Mouse (Mus musculus): ENCODE results near the gene Cacna1s. TPM values are rescaled to one million over a fixed set of nuclear protein-coding genes. Genes with fewer than 3 reads are reported as not detected.

Gene Cacna1s
- polyA plus RNA-seq, 1 experiment, result 3.4 TPM

GRCm38 (mm10) chr1:136141176-136141950 lies 88.8 kb downstream of the Cacna1s start:
- WGBS, result 85% methylated on average over 11 of the region's 11 CpGs
- no peaks in the 10 kb centered on the region for H3K27me3 ChIP-seq (ENCODE audit: control insufficient read depth, insufficient read depth, low read length)
- peaks cover 23% of the 10 kb centered on the region for H3K4me1 ChIP-seq (ENCODE audit: control insufficient read depth, insufficient read depth, insufficient read length, low read length)
- no peak overlapping the region for H3K4me3 ChIP-seq (ENCODE audit: low read depth, low read length)
- TF ChIP-seq CTCF (IDR thresholded peaks at IDR 0.05; ENCODE audit: extremely low read depth, insufficient read length, insufficient replicate concordance, low read depth, low read length) (no peak), POLR2A (IDR thresholded peaks at IDR 0.05; ENCODE audit: low read depth, low read length) (no peak)
- H3K27ac ChIP-seq (ENCODE audit: insufficient read depth, low read depth, low read length), result no peak overlapping the region
- H3K36me3 ChIP-seq (ENCODE audit: control insufficient read depth, insufficient read depth, low read length), result 0 out of 2 replicates have a peak, but pooled peaks cover 6% of the 10 kb centered on the region

DNA sequence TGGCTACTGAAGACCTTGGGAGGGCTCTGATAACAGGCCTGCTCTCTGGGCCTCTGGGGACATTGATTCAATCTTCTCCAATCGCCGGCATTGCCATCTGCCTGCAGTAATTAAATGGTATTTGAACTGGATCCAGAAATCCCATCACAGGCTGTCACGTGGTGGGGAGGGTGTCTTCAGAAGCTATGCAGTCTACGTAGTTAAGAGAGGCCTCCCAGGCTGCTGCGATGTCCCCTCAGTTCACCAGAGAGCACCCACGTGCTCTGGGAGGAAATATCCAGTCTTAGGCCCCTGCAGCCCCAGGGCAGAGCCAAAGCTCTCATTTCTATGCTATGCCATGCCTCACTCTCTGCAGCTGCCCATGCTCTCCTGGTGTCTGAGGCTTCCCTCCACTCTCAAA lies 89.8 kb downstream of the Cacna1s start:
- H3K4me1 ChIP-seq (ENCODE audit: control insufficient read depth, insufficient read depth, insufficient read length, low read length), result peaks cover 15% of the 10 kb centered on the region
- TF ChIP-seq POLR2A (IDR thresholded peaks at IDR 0.05; ENCODE audit: low read depth, low read length) (no peak), CTCF (IDR thresholded peaks at IDR 0.05; ENCODE audit: extremely low read depth, insufficient read length, insufficient replicate concordance, low read depth, low read length) (no peak)
- peaks cover 10% of the 10 kb centered on the region for H3K36me3 ChIP-seq (ENCODE audit: control insufficient read depth, insufficient read depth, low read length)
- 51% methylated on average over 6 of the region's 6 CpGs for WGBS
- H3K4me3 ChIP-seq (ENCODE audit: low read depth, low read length), result no peak overlapping the region
- no peaks in the 10 kb centered on the region for H3K27me3 ChIP-seq (ENCODE audit: control insufficient read depth, insufficient read depth, low read length)
- no peak overlapping the region for H3K27ac ChIP-seq (ENCODE audit: insufficient read depth, low read depth, low read length)

- H3K4me3 ChIP-seq (ENCODE audit: low read depth, low read length), result no peak overlapping the region
- 94% methylated on average over 10 of the region's 10 CpGs for WGBS
- H3K36me3 ChIP-seq (ENCODE audit: control insufficient read depth, insufficient read depth, low read length), result peaks cover 22% of the 10 kb centered on the region
- H3K27ac ChIP-seq (ENCODE audit: insufficient read depth, low read depth, low read length), result no peak overlapping the region
- no peaks in the 10 kb centered on the region for H3K27me3 ChIP-seq (ENCODE audit: control insufficient read depth, insufficient read depth, low read length)
- peaks cover 5% of the 10 kb centered on the region for H3K4me1 ChIP-seq (ENCODE audit: control insufficient read depth, insufficient read depth, insufficient read length, low read length)
- TF ChIP-seq CTCF (IDR thresholded peaks at IDR 0.05; ENCODE audit: extremely low read depth, insufficient read length, insufficient replicate concordance, low read depth, low read length), result no peak
- no peak for TF ChIP-seq POLR2A (IDR thresholded peaks at IDR 0.05; ENCODE audit: low read depth, low read length)
These were observed 91.0 kb downstream of the Cacna1s start for GRCm38 (mm10) chr1:136143514-136143913.

DNA sequence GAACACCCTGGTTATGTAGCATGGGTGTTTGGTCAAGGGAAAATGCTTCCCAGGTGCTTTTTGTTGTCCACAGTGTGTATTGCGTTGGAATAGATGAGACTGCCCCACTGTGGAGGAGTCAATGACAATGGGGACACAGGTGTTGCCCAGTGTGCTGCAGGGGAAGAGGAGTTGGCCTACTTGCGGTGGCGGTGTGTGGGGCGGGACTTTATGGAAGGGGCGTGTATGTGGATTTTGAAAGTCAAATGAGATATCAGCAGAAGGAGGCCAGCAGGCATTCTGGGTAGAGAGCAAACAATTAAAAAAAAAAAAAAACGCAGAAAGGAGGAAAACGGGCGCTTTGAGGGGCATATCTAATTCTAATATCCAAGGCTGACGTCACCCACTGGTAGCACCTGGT lies 97.2 kb downstream of the Cacna1s start:
- Histone ChIP-seq H3K36me3 (ENCODE audit: control insufficient read depth, insufficient read depth, low read length) (peaks cover 67% of the 10 kb centered on the region), H3K27me3 (ENCODE audit: control insufficient read depth, insufficient read depth, low read length) (no peaks in the 10 kb centered on the region), H3K4me1 (ENCODE audit: control insufficient read depth, insufficient read depth, insufficient read length, low read length) (peaks cover 9% of the 10 kb centered on the region), H3K4me3 (ENCODE audit: low read depth, low read length) (no peak overlapping the region), H3K27ac (ENCODE audit: insufficient read depth, low read depth, low read length) (no peak overlapping the region)
- WGBS, result 55% methylated on average over 9 of the region's 9 CpGs
- no peak for TF ChIP-seq CTCF (IDR thresholded peaks at IDR 0.05; ENCODE audit: extremely low read depth, insufficient read length, insufficient replicate concordance, low read depth, low read length)
- TF ChIP-seq POLR2A (IDR thresholded peaks at IDR 0.05; ENCODE audit: low read depth, low read length), result no peak

GRCm38 (mm10) chr1:136151371-136151770 lies 98.8 kb downstream of the Cacna1s start:
- WGBS, result 84% methylated on average over 8 of the region's 8 CpGs
- H3K4me3 ChIP-seq (ENCODE audit: low read depth, low read length), result no peak overlapping the region
- no peak overlapping the region for H3K27ac ChIP-seq (ENCODE audit: insufficient read depth, low read depth, low read length)
- peaks cover 9% of the 10 kb centered on the region for H3K4me1 ChIP-seq (ENCODE audit: control insufficient read depth, insufficient read depth, insufficient read length, low read length)
- H3K27me3 ChIP-seq (ENCODE audit: control insufficient read depth, insufficient read depth, low read length), result no peaks in the 10 kb centered on the region
- TF ChIP-seq CTCF (IDR thresholded peaks at IDR 0.05; ENCODE audit: extremely low read depth, insufficient read length, insufficient replicate concordance, low read depth, low read length) (no peak), POLR2A (IDR thresholded peaks at IDR 0.05; ENCODE audit: low read depth, low read length) (no peak)
- peaks cover 72% of the 10 kb centered on the region for H3K36me3 ChIP-seq (ENCODE audit: control insufficient read depth, insufficient read depth, low read length)

DNA sequence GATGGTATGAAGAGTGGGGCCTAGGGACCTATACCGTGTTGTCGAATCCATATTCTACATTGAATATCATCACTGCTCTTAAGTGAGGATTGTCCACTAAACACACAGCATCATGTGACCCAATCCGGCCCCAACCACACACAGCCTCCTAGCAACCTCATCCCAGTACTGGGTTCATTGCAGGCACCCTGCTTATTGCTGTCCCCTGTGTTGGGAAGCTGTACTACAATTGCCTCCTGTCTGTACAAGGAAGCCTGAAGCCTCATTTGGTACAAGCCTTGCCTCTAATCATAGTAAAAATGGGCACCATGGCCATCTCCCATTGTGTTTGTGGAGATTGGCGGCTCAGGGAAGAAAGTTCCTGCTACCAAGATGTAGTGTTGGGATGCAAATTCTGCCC lies 103.8 kb downstream of the Cacna1s start:
- peaks cover 76% of the 10 kb centered on the region for H3K36me3 ChIP-seq (ENCODE audit: control insufficient read depth, insufficient read depth, low read length)
- no peak overlapping the region for H3K4me3 ChIP-seq (ENCODE audit: low read depth, low read length)
- TF ChIP-seq CTCF (IDR thresholded peaks at IDR 0.05; ENCODE audit: extremely low read depth, insufficient read length, insufficient replicate concordance, low read depth, low read length), result no peak
- no peak for TF ChIP-seq POLR2A (IDR thresholded peaks at IDR 0.05; ENCODE audit: low read depth, low read length)
- H3K4me1 ChIP-seq (ENCODE audit: control insufficient read depth, insufficient read depth, insufficient read length, low read length), result peaks cover 28% of the 10 kb centered on the region
- no peaks in the 10 kb centered on the region for H3K27me3 ChIP-seq (ENCODE audit: control insufficient read depth, insufficient read depth, low read length)
- H3K27ac ChIP-seq (ENCODE audit: insufficient read depth, low read depth, low read length), result peak overlapping the region; percentile 68; the same call in 1 of the 2 replicates
- WGBS, result 97% methylated on average over 4 of the region's 4 CpGs

DNA sequence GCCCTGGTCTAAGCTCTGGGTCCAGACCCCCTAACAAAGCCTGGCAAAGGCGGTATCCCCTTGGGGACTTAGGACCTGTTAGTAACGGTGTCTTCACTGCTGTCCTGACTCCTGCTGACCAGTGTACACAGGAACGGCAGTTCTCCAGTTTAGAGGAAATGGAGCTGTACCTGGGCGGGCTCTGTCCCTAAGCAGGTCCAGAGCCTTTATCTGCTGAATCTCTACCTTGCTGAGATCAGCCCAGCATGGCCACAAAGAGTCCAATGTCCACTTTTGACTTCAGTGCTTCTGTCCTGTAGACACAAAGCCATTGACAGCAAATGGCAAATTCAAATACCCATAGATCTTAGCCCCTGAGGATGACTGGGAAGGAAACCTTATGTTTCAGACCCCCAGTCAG lies 104.4 kb downstream of the Cacna1s start:
- Histone ChIP-seq H3K4me3 (ENCODE audit: low read depth, low read length) (no peak overlapping the region), H3K4me1 (ENCODE audit: control insufficient read depth, insufficient read depth, insufficient read length, low read length) (peaks cover 28% of the 10 kb centered on the region), H3K36me3 (ENCODE audit: control insufficient read depth, insufficient read depth, low read length) (peaks cover 77% of the 10 kb centered on the region), H3K27ac (ENCODE audit: insufficient read depth, low read depth, low read length) (peak overlapping the region; percentile 68), H3K27me3 (ENCODE audit: control insufficient read depth, insufficient read depth, low read length) (no peaks in the 10 kb centered on the region)
- TF ChIP-seq POLR2A (IDR thresholded peaks at IDR 0.05; ENCODE audit: low read depth, low read length) (no peak), CTCF (IDR thresholded peaks at IDR 0.05; ENCODE audit: extremely low read depth, insufficient read length, insufficient replicate concordance, low read depth, low read length) (no peak)
- WGBS, result 86% methylated on average over 4 of the region's 4 CpGs

All from small intestine, adult 2 months (tissue).